Mouse (Mus musculus): Measurements from ENCODE around the gene Ltbp3. TPM values are rescaled to one million over a fixed set of nuclear protein-coding genes. Genes with fewer than 3 reads are reported as not detected.
A peak's percentile ranks its signal among the peaks of the same experiment; 100 is the strongest.

Gene Ltbp3
- total and polyA plus RNA-seq, 3 experiments: 0.13 to 0.22 TPM; not detected in 1

DNA sequence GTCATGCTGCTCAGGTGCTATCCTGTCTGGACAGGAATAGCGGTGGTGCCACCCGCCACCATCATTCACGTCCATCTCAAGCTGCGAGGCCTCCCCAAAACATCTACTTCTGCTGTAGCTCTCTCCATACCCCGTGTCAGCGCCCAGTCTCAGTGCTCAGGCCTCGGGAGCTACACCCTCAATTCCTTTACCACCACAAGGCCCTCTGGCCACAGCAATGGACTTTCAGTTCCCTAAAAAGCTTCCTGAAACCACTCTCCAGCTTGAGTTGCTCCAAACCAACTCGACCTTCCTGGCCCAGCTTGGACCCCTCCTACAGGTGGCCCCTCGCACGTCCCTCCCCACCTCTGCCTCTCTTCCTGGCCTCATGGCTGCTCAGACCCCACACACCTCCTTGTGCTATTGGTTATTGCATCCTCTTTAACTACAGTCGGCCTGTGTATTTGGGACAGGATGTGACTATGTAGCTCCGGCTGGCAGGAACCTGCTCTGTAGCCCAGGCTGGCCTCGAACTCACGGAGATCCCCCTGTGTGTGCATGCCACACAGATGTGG is 28.7 kb upstream of the Ltbp3 start:
- no peaks in the 10 kb centered on the region for H3K9me3 ChIP-seq (replicated peaks)
- no peak for DNase-seq (ENCODE audit: low spot score)
- ATAC-seq (ENCODE audit: extremely low read depth, insufficient number of reproducible peaks, low FRiP score, poor library complexity, severe bottlenecking): no peak
- no peaks in the 10 kb centered on the region for H3K27me3 ChIP-seq (ENCODE audit: insufficient read depth, low read length)
- H3K36me3 ChIP-seq (replicated peaks): peaks cover 96% of the 10 kb centered on the region
- TF ChIP-seq TAL1 (conservative IDR thresholded peaks at IDR 0.05; ENCODE audit: low read depth, low read length) (no peak), POLR2AphosphoS5 (IDR thresholded peaks at IDR 0.05; ENCODE audit: insufficient replicate concordance, low read depth, low read length) (no peak), CTCF (IDR thresholded peaks at IDR 0.05; ENCODE audit: low read depth, low read length) (no peak), GATA2 (IDR thresholded peaks at IDR 0.05; ENCODE audit: borderline replicate concordance, low read depth, low read length) (no peak), GATA1 (IDR thresholded peaks at IDR 0.05; ENCODE audit: borderline replicate concordance, low read length) (no peak)
- H3K4me1 ChIP-seq (ENCODE audit: insufficient read depth, low read depth, low read length): peaks cover 61% of the 10 kb centered on the region
- no peak overlapping the region for H3K4me3 ChIP-seq (ENCODE audit: low read depth, low read length)

DNA sequence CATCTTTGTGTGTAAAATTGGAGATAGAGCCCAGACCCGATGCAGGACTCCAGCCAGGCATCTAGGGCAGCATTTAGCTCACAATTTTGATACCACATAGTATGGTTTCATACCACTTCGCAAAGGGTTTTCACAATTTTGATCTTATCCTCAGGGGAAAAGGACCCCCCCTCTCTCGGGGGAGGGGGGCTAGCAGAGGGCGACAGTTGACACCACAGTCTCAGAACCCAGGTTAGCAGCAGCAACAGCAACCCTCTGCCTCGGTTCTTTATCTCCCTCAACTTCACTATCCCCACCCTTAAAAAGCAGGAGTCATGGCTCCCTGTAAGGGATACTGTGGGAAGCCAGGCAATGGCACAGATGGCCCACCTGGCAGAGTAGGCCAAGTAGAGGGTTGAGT is 27.4 kb upstream of the Ltbp3 start:
- ATAC-seq (ENCODE audit: extremely low read depth, insufficient number of reproducible peaks, low FRiP score, poor library complexity, severe bottlenecking) (no peak), DNase-seq (ENCODE audit: low spot score) (no peak)
- Histone ChIP-seq H3K9me3 (replicated peaks) (no peaks in the 10 kb centered on the region), H3K36me3 (replicated peaks) (peaks cover 97% of the 10 kb centered on the region), H3K4me1 (ENCODE audit: insufficient read depth, low read depth, low read length) (peaks cover 66% of the 10 kb centered on the region), H3K27me3 (ENCODE audit: insufficient read depth, low read length) (no peaks in the 10 kb centered on the region), H3K4me3 (ENCODE audit: low read depth, low read length) (no peak overlapping the region; the same call in 1 of the 2 replicates)
- TF ChIP-seq POLR2AphosphoS5 (IDR thresholded peaks at IDR 0.05; ENCODE audit: insufficient replicate concordance, low read depth, low read length): no peak
- TF ChIP-seq TAL1 (conservative IDR thresholded peaks at IDR 0.05; ENCODE audit: low read depth, low read length): no peak
- no peak for TF ChIP-seq CTCF (IDR thresholded peaks at IDR 0.05; ENCODE audit: low read depth, low read length)
- TF ChIP-seq GATA2 (IDR thresholded peaks at IDR 0.05; ENCODE audit: borderline replicate concordance, low read depth, low read length): no peak
- TF ChIP-seq GATA1 (IDR thresholded peaks at IDR 0.05; ENCODE audit: borderline replicate concordance, low read length): no peak

DNA sequence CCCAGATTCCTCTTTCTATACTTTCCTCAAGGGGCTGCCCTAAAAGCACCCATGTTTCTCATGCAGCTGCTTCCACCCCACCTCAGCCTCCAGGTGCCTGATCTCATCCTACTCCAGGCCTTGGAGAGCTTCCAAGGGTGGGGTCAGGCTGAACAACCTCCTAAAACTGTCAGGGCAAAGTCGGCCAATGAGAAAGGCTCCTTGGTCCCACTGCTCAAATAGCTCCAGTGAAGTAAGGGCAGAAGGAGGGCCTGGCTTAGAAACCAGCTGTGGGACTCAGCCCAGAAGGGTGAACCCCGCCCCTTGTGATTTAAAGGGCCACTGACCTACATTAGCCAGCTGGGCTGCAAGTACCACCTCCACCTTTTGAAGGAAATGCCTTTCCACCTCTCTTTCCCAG is 27.0 kb upstream of the Ltbp3 start:
- Histone ChIP-seq H3K36me3 (replicated peaks) (peaks cover 97% of the 10 kb centered on the region), H3K4me3 (ENCODE audit: low read depth, low read length) (no peak overlapping the region; the same call in 1 of the 2 replicates), H3K27me3 (ENCODE audit: insufficient read depth, low read length) (no peaks in the 10 kb centered on the region), H3K4me1 (ENCODE audit: insufficient read depth, low read depth, low read length) (peaks cover 66% of the 10 kb centered on the region), H3K9me3 (replicated peaks) (no peaks in the 10 kb centered on the region)
- TF ChIP-seq GATA2 (IDR thresholded peaks at IDR 0.05; ENCODE audit: borderline replicate concordance, low read depth, low read length) (no peak), GATA1 (IDR thresholded peaks at IDR 0.05; ENCODE audit: borderline replicate concordance, low read length) (no peak), POLR2AphosphoS5 (IDR thresholded peaks at IDR 0.05; ENCODE audit: insufficient replicate concordance, low read depth, low read length) (no peak), CTCF (IDR thresholded peaks at IDR 0.05; ENCODE audit: low read depth, low read length) (no peak), TAL1 (conservative IDR thresholded peaks at IDR 0.05; ENCODE audit: low read depth, low read length) (no peak)
- DNase-seq (ENCODE audit: low spot score) (peak; percentile 53), ATAC-seq (ENCODE audit: extremely low read depth, insufficient number of reproducible peaks, low FRiP score, poor library complexity, severe bottlenecking) (peak; percentile 54; the same call in 1 of the 2 replicates)

DNA sequence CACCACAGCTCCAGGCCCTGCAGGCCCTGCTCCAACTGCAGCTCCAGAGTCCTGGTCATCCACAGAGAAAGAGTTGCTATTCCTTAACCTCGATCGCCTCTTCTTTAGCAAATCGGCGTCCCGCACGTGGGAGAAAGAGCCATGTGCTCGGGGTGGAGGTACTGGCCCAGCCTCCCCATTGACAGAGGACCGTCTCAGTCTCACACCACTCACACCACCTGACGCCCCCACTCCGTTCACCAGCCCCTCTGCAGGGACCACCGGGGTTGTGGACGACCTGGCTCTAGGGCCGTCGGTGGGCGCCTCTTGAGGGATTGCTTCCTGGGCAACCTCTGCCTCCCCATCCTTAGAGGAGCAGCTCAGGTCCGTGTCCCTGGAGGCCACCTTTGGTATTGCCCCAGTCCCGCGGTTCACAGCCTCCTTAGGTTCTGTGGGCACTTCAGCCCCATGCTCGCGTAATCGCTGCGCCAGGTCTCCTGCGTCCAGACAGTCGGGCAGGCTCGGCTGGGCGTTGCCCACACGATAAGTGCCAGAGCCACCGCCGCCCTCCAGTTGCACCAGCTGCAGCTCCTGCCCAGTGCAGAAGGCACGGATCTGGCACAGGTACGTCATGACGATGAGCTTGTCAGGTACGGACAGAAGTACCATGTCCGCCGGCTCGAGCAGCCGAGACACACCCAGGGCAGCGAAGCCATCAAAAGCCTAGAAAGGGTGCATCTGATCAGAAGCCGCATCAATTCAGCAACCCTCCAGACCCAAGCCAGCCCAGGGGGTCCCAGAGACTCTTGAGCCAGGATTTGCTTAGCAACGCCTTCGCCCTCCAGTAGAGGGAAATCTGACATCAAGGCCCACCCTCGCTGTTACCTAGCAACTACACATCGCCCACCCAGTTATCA is 24.7 kb upstream of the Ltbp3 start:
- H3K27me3 ChIP-seq (ENCODE audit: insufficient read depth, low read length): no peaks in the 10 kb centered on the region
- TF ChIP-seq GATA1 (IDR thresholded peaks at IDR 0.05; ENCODE audit: borderline replicate concordance, low read length) (no peak), GATA2 (IDR thresholded peaks at IDR 0.05; ENCODE audit: borderline replicate concordance, low read depth, low read length) (no peak), CTCF (IDR thresholded peaks at IDR 0.05; ENCODE audit: low read depth, low read length) (peak; percentile 42; the same call in 1 of the 2 replicates), TAL1 (conservative IDR thresholded peaks at IDR 0.05; ENCODE audit: low read depth, low read length) (no peak)
- DNase-seq (ENCODE audit: low spot score) (no peak), ATAC-seq (ENCODE audit: extremely low read depth, insufficient number of reproducible peaks, low FRiP score, poor library complexity, severe bottlenecking) (no peak)
- peaks cover 100% of the 10 kb centered on the region for H3K36me3 ChIP-seq (replicated peaks)
- H3K4me1 ChIP-seq (ENCODE audit: insufficient read depth, low read depth, low read length): peaks cover 72% of the 10 kb centered on the region
- H3K4me3 ChIP-seq (ENCODE audit: low read depth, low read length): peak overlapping the region; percentile 7; the same call in 1 of the 2 replicates
- H3K9me3 ChIP-seq (replicated peaks): no peaks in the 10 kb centered on the region

DNA sequence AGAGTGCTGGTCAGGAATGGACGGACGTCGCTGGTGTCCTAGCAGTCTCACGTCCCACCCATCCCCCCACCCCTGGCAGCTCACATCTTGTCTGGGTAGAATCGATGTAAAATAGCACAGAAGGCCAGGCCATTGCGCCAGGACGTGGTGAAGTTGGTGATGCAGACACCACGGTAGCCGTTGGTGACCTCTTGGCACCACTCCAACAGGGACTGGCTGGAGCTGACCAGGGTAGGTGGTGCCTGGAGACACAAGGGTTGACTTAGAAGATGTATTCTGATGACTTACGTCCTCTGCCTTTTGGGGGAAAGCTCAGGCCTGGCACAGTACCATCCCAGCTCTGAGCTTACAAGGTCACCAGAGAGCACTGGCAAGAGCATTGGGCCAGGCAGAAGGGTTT is 23.7 kb upstream of the Ltbp3 start:
- peaks cover 75% of the 10 kb centered on the region for H3K4me1 ChIP-seq (ENCODE audit: insufficient read depth, low read depth, low read length)

DNA sequence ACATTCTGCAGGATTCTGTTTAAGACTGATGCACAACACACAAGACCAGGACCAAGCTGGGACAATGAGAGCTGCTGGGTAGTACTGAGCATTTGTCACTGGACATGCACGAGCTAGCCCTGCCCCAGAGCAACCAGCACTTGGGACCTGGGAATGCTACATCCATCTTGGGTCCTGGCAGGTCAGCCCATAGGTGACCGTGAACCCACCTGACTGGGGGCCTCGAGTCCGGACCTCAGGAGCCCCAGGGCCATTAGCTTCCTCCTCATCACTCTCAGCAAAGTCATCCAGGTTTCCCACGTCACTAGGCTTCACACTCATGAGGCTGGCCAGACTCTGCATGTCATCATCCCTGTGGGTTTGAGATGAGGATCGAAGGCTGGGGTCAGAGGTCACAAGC is 19.5 kb upstream of the Ltbp3 start:
- H3K9me3 ChIP-seq (replicated peaks): no peaks in the 10 kb centered on the region
- no peak for TF ChIP-seq GATA2 (IDR thresholded peaks at IDR 0.05; ENCODE audit: borderline replicate concordance, low read depth, low read length)
- no peak for TF ChIP-seq POLR2AphosphoS5 (IDR thresholded peaks at IDR 0.05; ENCODE audit: insufficient replicate concordance, low read depth, low read length)
- no peak for TF ChIP-seq CTCF (IDR thresholded peaks at IDR 0.05; ENCODE audit: low read depth, low read length)
- TF ChIP-seq TAL1 (conservative IDR thresholded peaks at IDR 0.05; ENCODE audit: low read depth, low read length): no peak
- TF ChIP-seq GATA1 (IDR thresholded peaks at IDR 0.05; ENCODE audit: borderline replicate concordance, low read length): no peak
- no peaks in the 10 kb centered on the region for H3K27me3 ChIP-seq (ENCODE audit: insufficient read depth, low read length)
- ATAC-seq (ENCODE audit: extremely low read depth, insufficient number of reproducible peaks, low FRiP score, poor library complexity, severe bottlenecking): no peak
- no peak for DNase-seq (ENCODE audit: low spot score)
- H3K4me1 ChIP-seq (ENCODE audit: insufficient read depth, low read depth, low read length): peaks cover 70% of the 10 kb centered on the region
- H3K36me3 ChIP-seq (replicated peaks): peaks cover 83% of the 10 kb centered on the region
- no peak overlapping the region for H3K4me3 ChIP-seq (ENCODE audit: low read depth, low read length)

More for the DNA sequence above, 23.7 kb upstream of the Ltbp3 start:
- H3K27me3 ChIP-seq (ENCODE audit: insufficient read depth, low read length): no peaks in the 10 kb centered on the region
- TF ChIP-seq POLR2AphosphoS5 (IDR thresholded peaks at IDR 0.05; ENCODE audit: insufficient replicate concordance, low read depth, low read length) (no peak), GATA2 (IDR thresholded peaks at IDR 0.05; ENCODE audit: borderline replicate concordance, low read depth, low read length) (no peak), CTCF (IDR thresholded peaks at IDR 0.05; ENCODE audit: low read depth, low read length) (no peak), GATA1 (IDR thresholded peaks at IDR 0.05; ENCODE audit: borderline replicate concordance, low read length) (no peak), TAL1 (conservative IDR thresholded peaks at IDR 0.05; ENCODE audit: low read depth, low read length) (no peak)
- ATAC-seq (ENCODE audit: extremely low read depth, insufficient number of reproducible peaks, low FRiP score, poor library complexity, severe bottlenecking) (no peak), DNase-seq (ENCODE audit: low spot score) (no peak)
- no peaks in the 10 kb centered on the region for H3K9me3 ChIP-seq (replicated peaks)
- no peak overlapping the region for H3K4me3 ChIP-seq (ENCODE audit: low read depth, low read length)
- H3K36me3 ChIP-seq (replicated peaks): peaks cover 100% of the 10 kb centered on the region
